Mouse (Mus musculus) lung, embryonic 16.5 days (tissue): Measurements from ENCODE around the gene Slc18b1. TPM values are rescaled to one million over a fixed set of nuclear protein-coding genes. Genes with fewer than 3 reads are reported as not detected.

Source experiments
- ATAC-seq: fragments of 200-750 bp; cut with Nextera tagmentation; 2 replicates; pipeline ENCODE4 v1.8.0; 2017; ENCODE audit warnings: low read depth, mild to moderate bottlenecking, moderate library complexity
- H3K27ac ChIP-seq: fragments of 300-500 bp; sonication (generic); 2 replicates; pipeline ENCODE4 v1.5.1; 2014; ENCODE audit warnings: mild to moderate bottlenecking, control low read depth, low read length
- H3K27me3 ChIP-seq: fragments of 300-500 bp; sonication (generic); 2 replicates; pipeline ENCODE4 v1.6.1; 2014; ENCODE audit warnings: low read depth, low read length, mixed read lengths; ENCODE audit not compliant: control insufficient read depth, insufficient read depth
- H3K36me3 ChIP-seq: fragments of 300-500 bp; sonication (generic); 2 replicates; pipeline ENCODE4 v1.6.1; 2014; ENCODE audit warnings: low read length; ENCODE audit not compliant: control insufficient read depth, insufficient read depth
- H3K4me1 ChIP-seq: fragments of 300-500 bp; sonication (generic); replicated peaks from 2 replicates; pipeline ENCODE4 v1.6.1; 2014; ENCODE audit warnings: low read length, mixed read lengths; ENCODE audit not compliant: control insufficient read depth, insufficient read depth
- H3K4me2 ChIP-seq: fragments of 300-500 bp; sonication (generic); 2 replicates; pipeline ENCODE4 v1.6.1; 2014; ENCODE audit warnings: low read depth, low read length, control low read depth
- H3K4me3 ChIP-seq: fragments of 300-500 bp; sonication (generic); 2 replicates; pipeline ENCODE4 v1.5.1; 2014; ENCODE audit warnings: mild to moderate bottlenecking, low read length, control low read depth
- H3K9ac ChIP-seq: fragments of 300-500 bp; sonication (generic); 2 replicates; pipeline ENCODE4 v1.6.1; 2014; ENCODE audit warnings: low read length, control low read depth
- H3K9me3 ChIP-seq: fragments of 300-500 bp; sonication (generic); 2 replicates; pipeline ENCODE4 v1.6.1; 2016; ENCODE audit warnings: low read length; ENCODE audit not compliant: control insufficient read depth
- WGBS: fragments of 180-500 bp; shearing (Covaris S2); extraction: QIAGEN DNeasy Blood & Tissue Kit; methylation state at CpG from one replicate; pipeline ENCODE4 v1.1.7; 2014; 5-methylcytosine and 5-hydroxymethylcytosine counted together
- polyA plus RNA-seq: library from polyadenylated mRNA; unstranded; fragments of >200 nt; fragmentation: Nextera tagmentation; extraction: Ambion mirVana; gene quantifications from 2 replicates; pipeline ENCODE4 v1.2.1, GENCODE M21; 2015

Gene Slc18b1
- polyA plus RNA-seq, 1 experiment from 2014 or later = 21.5 TPM

DNA sequence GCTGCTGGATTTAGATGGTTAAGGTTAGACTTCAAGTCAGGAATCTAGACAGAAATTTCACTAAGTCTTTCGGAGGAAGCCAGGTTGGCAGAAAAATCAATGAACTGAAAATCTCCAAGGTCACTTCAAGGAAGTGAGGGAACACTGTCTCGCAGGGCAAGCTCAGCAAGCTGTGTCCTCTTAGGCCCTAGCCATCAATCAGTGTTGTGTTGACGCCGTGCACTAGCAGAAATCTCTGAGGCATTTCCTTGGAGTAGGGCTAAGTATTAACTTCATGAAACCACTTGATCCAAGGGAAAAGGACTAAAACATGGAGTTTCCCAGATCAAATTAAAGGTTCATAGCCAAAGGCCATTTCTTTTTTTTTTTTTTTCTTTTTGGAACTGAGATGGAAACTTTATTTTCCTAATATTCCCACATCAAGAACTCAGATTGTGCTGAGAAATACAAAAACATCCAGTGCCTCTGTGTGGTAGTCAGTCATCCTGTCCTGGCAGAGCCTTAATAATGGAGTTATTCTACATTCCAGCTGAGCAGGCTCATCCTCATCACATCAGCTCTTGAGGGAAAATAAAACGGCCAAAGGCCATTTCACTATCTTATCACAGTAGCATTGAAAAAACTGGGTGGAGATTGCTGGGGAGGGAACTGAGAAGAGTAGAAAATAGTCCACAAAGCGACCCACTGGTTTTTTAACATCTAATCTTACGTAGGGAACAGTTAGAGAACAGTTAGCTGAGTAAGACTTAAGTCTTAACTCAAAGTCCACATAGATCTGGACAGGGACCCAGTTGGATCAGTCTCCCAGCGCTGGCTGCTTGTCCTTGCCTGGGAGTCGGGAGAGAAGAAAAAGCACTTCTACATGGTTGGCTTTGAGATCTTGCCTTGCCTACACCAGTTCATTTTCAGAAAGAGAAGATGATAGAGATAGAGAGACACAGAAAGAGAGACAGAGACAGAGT lies 39.5 kb downstream of the Slc18b1 start:
- Histone ChIP-seq H3K4me2 (no peak overlapping the region), H3K27me3 (no peaks in the 10 kb centered on the region), H3K9me3 (no peaks in the 10 kb centered on the region), H3K9ac (no peak overlapping the region), H3K27ac (no peak overlapping the region), H3K36me3 (no peaks in the 10 kb centered on the region), H3K4me1 (no peaks in the 10 kb centered on the region), H3K4me3 (no peak overlapping the region)
- 57% methylated on average over 9 of the region's 9 CpGs for WGBS
- ATAC-seq = no peak

DNA sequence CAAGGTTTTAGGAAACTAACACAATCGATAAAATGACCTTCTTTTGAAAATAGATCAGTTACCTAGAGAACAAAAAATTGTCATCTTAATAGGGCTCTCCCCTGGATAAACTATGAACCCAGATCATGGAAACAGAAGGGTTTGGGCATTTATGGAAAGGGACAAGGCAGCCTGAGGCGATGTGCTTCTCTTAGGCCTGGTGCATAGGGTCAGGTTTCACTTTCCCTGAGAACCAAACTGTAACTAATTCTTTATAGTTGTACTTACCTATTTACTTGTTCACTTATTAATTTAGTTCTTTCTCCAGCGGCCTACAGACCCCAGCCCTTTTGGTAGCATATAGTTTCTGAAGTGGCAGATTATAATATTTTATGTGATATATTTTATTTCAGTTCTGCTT lies 40.3 kb downstream of the Slc18b1 start:
- no peaks in the 10 kb centered on the region for H3K27me3 ChIP-seq
- H3K27ac ChIP-seq = no peak overlapping the region
- WGBS = 73% methylated on average over 3 of the region's 3 CpGs
- no peaks in the 10 kb centered on the region for H3K4me1 ChIP-seq
- no peak for ATAC-seq
- no peak overlapping the region for H3K9ac ChIP-seq
- no peaks in the 10 kb centered on the region for H3K9me3 ChIP-seq
- H3K4me3 ChIP-seq = no peak overlapping the region
- H3K36me3 ChIP-seq = no peaks in the 10 kb centered on the region
- no peak overlapping the region for H3K4me2 ChIP-seq

- no peak overlapping the region for H3K27ac ChIP-seq
- H3K4me1 ChIP-seq = no peaks in the 10 kb centered on the region
- WGBS = 89% methylated on average over 3 of the region's 3 CpGs
- H3K9me3 ChIP-seq = no peaks in the 10 kb centered on the region
- ATAC-seq = no peak
- no peaks in the 10 kb centered on the region for H3K27me3 ChIP-seq
- no peak overlapping the region for H3K4me2 ChIP-seq
- no peaks in the 10 kb centered on the region for H3K36me3 ChIP-seq
- H3K9ac ChIP-seq = no peak overlapping the region
- no peak overlapping the region for H3K4me3 ChIP-seq
Observed at GRCm38 (mm10) chr10:23838910-23839309, 42.1 kb downstream of the Slc18b1 start.

- H3K27me3 ChIP-seq = no peaks in the 10 kb centered on the region
- 29% methylated on average over 9 of the region's 9 CpGs for WGBS
- no peak overlapping the region for H3K9ac ChIP-seq
- no peak overlapping the region for H3K27ac ChIP-seq
- no peaks in the 10 kb centered on the region for H3K9me3 ChIP-seq
- no peak overlapping the region for H3K4me2 ChIP-seq
- H3K4me3 ChIP-seq = no peak overlapping the region
- no peak for ATAC-seq
- H3K36me3 ChIP-seq = no peaks in the 10 kb centered on the region
- H3K4me1 ChIP-seq = no peaks in the 10 kb centered on the region
Observed at GRCm38 (mm10) chr10:23839368-23839767, 42.6 kb downstream of the Slc18b1 start.

DNA sequence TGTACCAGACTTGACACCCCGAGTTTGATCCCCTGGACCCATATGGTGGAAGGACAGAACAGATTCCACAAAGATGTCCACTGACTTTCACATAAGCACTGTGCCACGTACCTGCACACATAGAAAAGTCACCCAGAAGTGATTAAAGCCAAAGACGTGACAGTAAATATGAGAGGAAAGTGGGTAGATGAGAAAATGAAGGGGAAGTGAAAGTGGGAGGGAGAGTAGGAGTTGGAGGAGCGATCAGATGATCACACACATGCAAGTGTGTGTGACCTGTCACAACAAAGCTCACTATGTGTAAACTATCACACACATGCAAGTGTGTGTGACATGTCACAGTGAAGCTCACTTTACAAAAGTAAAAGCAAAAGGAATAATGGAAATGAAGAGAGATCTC lies 43.7 kb downstream of the Slc18b1 start:
- Histone ChIP-seq H3K9me3 (no peaks in the 10 kb centered on the region), H3K4me2 (no peak overlapping the region), H3K4me1 (no peaks in the 10 kb centered on the region), H3K27me3 (no peaks in the 10 kb centered on the region), H3K9ac (no peak overlapping the region), H3K4me3 (no peak overlapping the region), H3K36me3 (no peaks in the 10 kb centered on the region), H3K27ac (no peak overlapping the region)
- ATAC-seq = no peak
- WGBS = 69% methylated on average over 4 of the region's 4 CpGs

GRCm38 (mm10) chr10:23851228-23851912 lies 54.6 kb downstream of the Slc18b1 start, which contains the start of gene Vnn3:
Vnn3 (plus strand) TSS chr10:23851462.
- no peak for ATAC-seq
- Histone ChIP-seq H3K27ac (peak within 1 kb of the TSS; percentile 77), H3K9ac (no peak within 1 kb of the TSS), H3K4me2 (no peak within 1 kb of the TSS), H3K4me1 (peaks cover 6% of the 10 kb centered on the region; the same call in 1 of the 2 replicates), H3K4me3 (no peak within 1 kb of the TSS), H3K27me3 (no peaks in the 10 kb centered on the region), H3K9me3 (no peaks in the 10 kb centered on the region), H3K36me3 (no peaks in the 10 kb centered on the region)
- WGBS = 41% methylated on average over 4 of the region's 4 CpGs

DNA sequence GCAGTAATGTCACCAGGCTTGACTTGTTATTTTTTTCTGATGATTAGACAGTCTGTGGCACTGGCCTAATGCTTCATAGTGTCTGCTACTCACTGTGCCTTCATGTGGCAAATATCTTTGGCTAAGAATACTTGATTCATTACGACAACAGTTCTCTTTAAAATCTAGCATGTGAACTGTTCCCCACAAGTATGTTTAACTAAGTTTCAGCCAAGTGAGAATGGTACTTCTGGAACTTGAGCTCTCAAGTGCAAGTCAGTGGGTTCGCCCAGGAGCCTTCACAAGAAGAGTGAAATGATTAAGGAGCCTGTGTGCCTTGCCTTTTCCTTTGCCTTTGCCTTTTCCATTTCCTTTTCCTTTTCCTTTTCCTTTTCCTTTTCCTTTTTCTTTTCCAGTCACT lies 55.3 kb downstream of the Slc18b1 start:
- no peak overlapping the region for H3K4me3 ChIP-seq
- no peaks in the 10 kb centered on the region for H3K36me3 ChIP-seq
- H3K9me3 ChIP-seq = no peaks in the 10 kb centered on the region
- H3K9ac ChIP-seq = no peak overlapping the region
- H3K4me2 ChIP-seq = no peak overlapping the region
- ATAC-seq = peak; percentile 85
- H3K4me1 ChIP-seq = peaks cover 6% of the 10 kb centered on the region; the same call in 1 of the 2 replicates
- no peaks in the 10 kb centered on the region for H3K27me3 ChIP-seq
- WGBS = 56% methylated on average over 2 of the region's 2 CpGs
- peak overlapping the region; percentile 77 for H3K27ac ChIP-seq

DNA sequence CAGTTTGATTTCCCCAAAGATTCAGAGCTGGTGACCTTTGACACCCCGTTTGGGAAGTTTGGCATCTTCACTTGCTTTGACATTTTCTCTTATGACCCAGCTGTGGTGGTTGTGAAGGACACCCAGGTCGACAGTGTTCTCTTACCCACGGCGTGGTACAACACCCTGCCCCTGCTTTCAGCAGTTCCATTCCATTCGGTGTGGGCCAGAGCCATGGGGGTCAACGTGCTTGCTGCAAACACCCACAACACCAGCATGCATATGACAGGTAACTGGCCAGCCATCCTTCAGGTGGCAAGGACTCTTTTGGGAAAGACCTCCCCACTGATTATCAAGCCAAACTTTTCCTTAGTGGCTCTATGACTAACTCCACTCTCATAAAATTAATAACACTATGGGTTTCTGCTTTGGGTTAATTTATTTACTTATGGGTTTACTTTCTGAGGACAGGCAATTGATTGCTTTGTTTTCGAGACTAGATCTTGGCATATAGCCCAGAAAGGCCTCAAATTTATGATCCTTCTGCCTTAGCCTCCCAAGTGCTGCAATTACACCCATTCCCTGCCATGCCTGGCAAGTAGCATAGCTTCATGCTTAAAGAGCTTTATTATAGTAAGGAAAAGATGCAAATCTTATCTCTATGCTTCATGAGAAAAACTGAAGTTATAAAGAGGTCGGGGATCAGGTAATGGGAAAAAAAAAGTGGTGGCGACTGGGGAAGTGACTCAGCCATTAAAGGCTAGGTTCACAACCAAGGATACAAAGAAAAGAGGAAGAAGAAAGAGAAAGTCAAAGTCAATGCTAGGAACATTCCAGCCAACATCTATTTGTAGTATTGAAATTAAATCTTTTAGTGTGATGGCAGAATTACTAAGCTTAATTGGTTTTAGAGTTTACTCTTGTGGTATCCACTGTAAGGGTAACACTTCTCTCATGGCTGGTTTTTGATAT lies 67.9 kb downstream of the Slc18b1 start:
- Histone ChIP-seq H3K4me1 (0 out of 2 replicates have a peak, but pooled peaks cover 3% of the 10 kb centered on the region), H3K27me3 (no peaks in the 10 kb centered on the region), H3K27ac (no peak overlapping the region), H3K36me3 (no peaks in the 10 kb centered on the region), H3K4me3 (no peak overlapping the region), H3K9me3 (peaks cover 2% of the 10 kb centered on the region; the same call in 1 of the 2 replicates), H3K4me2 (no peak overlapping the region), H3K9ac (no peak overlapping the region)
- 69% methylated on average over 9 of the region's 9 CpGs for WGBS
- ATAC-seq = no peak
